In the genomic region with DNA sequence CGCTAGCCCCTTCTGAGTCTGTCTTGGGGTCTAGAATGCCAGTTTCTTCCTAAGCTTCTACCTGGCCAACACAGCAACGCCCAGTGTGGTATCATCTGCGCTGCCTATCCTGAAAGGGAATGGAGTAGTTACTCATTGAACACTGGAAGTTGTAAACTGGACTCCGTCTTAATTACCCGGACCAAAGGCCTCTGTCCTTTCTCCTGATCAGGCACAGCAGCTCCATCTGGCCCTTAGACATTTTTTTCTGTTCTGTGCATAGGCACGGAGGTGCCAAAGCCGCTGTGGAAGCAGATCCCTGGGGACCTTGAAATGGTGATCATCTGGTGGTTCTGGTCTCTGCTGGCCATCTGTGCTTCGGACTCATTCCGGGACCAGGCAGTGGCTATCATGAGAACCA, we compare ENCODE assay signal across 14 mouse cellular contexts. TPM values are rescaled to one million over a fixed set of nuclear protein-coding genes. Genes with fewer than 3 reads are reported as not detected.
"Had no signal": no experiment of that assay in that cellular context is flagged by ENCODE, and none has a peak within 500 bp of the region (broad histone marks: within the 10 kb centered on the region; RNA-seq: fewer than 3 reads in every experiment).

No protein-coding gene starts in this region.

- H3K9me3 ChIP-seq: limb, embryonic 10.5 days; liver, embryonic 15.5 days; midbrain, embryonic 13.5 days had no signal

- H3K4me2 ChIP-seq: liver, embryonic 11.5 days; liver, embryonic 15.5 days; midbrain, embryonic 13.5 days had no signal

- H3K4me1 ChIP-seq: midbrain, embryonic 13.5 days had no signal

- H3K27ac ChIP-seq: limb, embryonic 10.5 days; liver, embryonic 15.5 days; midbrain, embryonic 13.5 days; stomach, postnatal 0 days had no signal

- DNase-seq: lung, adult 2 months; lung, postnatal 36 days; right cerebral cortex, postnatal 14 days; thymus, postnatal 4 days had no signal

- H3K9ac ChIP-seq: liver, embryonic 15.5 days; midbrain, embryonic 13.5 days had no signal

- H3K36me3 ChIP-seq: limb, embryonic 10.5 days; liver, embryonic 15.5 days; midbrain, embryonic 13.5 days had no signal

- H3K4me3 ChIP-seq: limb, embryonic 10.5 days; liver, embryonic 15.5 days; midbrain, embryonic 13.5 days had no signal

- H3K27me3 ChIP-seq: midbrain, embryonic 13.5 days had no signal

- ATAC-seq: lung, postnatal 0 days; midbrain, embryonic 13.5 days had no signal

RNA-seq across cellular contexts. Expression of a gene that starts 7.7 kb away (rescaled TPM):
- total RNA-seq: left cerebral cortex, adult 18-20 months; left cerebral cortex, postnatal 14 days; megakaryocyte progenitor cell, adult 5-6 weeks had no signal
- polyA plus RNA-seq: midbrain, embryonic 13.5 days; neural tube, embryonic 14.5 days had no signal

RNA-seq across cellular contexts. Expression of a gene that starts 35.7 kb away (rescaled TPM):
- total RNA-seq: megakaryocyte progenitor cell, adult 5-6 weeks had no signal
